Mouse (Mus musculus) lung, postnatal 10 days (tissue): ENCODE measurements around the gene Sgpp2.

Experiments used
- DNase-seq: peaks from one replicate; pipeline ENCODE4 v3.0.0; 2021

Sgpp2 gene

GRCm38 (mm10) chr1:78310021-78310752, at the start of gene Sgpp2:
Gene Sgpp2 (plus strand): TSS chr1:78310345.
- DNase-seq, result peak; percentile 33

GRCm38 (mm10) chr1:78267519-78267918, 42.6 kb upstream of the Sgpp2 start:
- no peak for DNase-seq

DNA sequence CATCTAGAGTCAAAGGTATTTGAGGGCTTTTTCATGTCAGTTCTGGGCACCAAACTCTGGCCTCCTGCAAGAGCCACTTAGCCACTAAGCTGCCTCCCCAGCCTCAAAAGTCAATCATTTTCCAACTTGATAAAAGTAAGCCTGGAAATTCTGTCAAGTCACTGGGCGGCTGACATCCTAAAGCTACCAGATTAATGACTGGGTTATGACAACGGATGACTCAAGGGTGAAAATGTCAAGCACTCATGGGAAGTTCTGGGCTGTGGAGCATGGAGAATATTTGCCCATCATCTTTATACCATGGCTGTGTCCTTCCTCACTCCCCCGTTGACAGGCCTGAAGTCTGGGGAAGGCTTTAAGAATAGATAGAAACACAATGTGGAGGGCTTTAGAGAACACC, 37.2 kb upstream of the Sgpp2 start:
- DNase-seq, result no peak

GRCm38 (mm10) chr1:78279128-78279527, 31.0 kb upstream of the Sgpp2 start:
- no peak for DNase-seq

DNA sequence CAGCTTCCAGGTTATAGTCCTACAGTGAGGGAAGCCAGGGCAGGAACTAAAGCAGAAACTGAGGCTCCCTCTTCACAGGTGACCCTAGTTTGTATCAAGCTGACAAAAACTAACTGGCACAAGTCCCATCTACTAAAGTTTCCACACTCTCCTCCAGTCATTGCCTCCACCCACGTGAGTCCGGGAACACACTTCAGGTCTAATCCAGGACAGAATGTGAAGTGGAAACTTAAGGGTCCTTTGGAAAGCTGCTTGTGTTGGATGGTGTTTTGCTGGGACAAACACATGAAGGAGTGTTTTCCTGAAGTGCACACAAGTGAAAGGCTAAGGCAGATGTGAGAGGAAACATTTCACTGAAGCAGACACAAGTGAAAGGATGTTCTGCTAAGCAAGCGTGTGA, 17.7 kb upstream of the Sgpp2 start:
- DNase-seq, result peak; percentile 66

DNA sequence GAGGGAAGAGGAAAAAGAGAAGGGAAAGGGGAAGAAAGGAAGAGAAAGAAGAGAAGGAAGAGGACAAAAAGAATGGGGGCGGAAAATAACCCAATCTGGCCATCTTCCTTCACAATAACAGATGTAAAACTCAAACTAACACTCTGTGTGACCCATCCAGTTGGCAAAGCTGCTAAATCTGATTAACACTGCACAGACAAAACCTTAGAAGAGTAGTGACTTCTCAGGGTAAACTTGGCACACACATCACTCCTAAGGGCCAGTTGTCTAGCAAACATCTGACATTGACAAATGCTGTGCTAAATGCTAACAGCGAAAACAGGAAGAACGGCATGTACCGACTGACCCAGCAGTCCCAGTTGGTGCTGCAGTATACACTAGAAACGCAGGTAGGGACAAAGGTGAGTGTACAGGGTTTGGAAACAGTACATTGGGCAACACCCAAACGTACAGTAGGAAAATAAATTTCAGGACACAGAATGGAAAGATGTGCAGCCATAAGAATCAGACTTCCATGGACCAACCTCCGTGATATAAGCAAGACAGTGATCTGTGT, 10.4 kb upstream of the Sgpp2 start:
- DNase-seq, result peak; percentile 11

DNA sequence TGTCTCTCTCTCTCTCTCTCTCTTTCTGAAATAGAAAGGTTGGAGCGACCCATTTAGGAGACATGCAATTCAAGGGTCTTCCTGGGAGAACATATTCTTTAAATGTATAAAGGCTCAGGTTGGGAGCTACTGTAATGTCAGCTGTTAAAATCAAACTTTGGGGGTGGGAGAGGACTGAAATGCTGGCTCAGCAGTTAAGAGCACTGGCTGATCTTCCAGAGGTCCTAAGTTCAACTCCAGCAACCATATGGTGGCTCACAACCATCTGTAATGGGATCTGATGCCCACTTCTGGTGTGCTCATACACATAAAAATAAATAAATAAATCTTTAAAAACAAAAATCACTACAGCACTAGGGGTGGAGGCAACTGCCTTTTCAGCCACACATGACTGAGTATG, 1.5 kb upstream of the Sgpp2 start:
- no peak for DNase-seq

DNA sequence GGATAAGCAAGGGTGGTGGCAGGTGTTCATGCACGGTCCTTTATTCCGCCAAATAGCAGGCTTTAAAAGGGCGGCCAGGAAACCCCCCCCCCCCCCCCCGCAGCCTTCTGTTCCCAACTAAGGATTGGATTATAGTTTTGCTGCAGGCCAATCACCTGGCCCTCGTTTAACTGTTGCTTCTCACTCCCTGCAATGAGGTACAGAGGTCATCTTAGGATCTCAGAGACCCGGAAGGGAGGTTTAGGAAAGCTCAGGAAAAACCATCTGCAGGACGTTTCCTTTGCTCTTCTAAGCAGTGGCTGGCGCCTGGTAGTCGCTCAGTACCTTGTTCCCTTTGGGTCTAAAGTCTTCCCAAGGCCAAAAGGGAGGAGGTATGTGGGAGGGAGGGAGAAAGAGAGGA, 865 bp upstream of the Sgpp2 start:
- no peak for DNase-seq

GRCm38 (mm10) chr1:78310861-78311341, 756 bp downstream of the Sgpp2 start:
- peak; percentile 28 for DNase-seq

DNA sequence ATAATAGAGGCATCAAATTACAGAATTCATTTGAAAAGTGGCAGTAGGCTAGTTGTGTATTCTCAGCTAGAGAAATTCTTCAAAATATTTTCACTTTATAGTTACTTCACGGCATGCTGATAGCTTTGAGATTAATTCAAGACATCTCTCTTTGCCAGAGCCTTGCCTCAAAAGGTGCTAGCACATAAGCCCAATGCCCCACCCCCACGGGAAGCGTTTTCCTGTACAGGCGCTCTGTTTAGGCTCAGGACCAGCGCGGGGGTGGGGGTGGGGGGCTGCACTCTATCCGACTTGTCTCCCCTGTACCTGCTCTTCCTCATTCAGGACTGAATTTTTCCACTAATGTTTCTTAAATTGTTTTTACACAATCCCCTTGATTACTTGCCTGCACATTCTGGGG, 1.3 kb downstream of the Sgpp2 start:
- DNase-seq, result no peak

DNA sequence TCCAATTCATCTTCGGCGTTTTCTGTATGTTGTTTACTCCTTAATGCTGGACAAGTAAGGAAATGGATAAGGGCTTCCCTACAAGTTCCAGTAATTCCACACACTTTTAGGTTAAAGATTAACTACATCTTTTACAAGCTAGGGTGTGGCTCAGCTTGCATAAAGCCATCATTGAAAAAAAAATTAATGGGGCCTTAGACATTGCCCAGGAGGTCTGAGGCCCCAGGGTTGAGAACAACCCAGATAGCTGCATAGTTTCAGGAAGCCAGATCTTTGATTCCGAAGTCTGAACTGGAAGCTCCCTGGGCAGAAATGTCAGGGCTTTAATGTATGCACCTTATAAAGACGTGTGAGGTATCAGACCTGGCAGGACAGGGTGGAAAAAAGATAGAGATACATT, 2.8 kb downstream of the Sgpp2 start:
- no peak for DNase-seq

DNA sequence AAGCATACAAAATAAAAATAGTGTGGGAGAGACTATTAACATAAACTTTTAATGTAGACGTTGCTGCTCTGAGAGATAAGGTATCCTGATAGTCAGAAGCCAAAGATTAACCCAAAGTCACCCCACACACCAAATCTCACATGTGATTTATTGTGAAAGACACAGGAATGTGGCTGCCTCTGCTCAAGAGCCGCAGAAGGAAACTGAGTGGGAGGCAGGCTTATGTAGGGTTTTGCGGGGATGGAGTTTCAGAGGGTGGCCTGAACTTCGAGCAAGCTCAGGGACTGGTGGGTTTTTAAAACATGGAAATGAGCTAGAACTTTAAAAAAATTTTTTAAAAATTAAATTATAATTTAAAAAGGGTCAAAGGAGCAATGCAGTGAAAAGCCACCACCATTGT, 3.8 kb downstream of the Sgpp2 start:
- no peak for DNase-seq

DNA sequence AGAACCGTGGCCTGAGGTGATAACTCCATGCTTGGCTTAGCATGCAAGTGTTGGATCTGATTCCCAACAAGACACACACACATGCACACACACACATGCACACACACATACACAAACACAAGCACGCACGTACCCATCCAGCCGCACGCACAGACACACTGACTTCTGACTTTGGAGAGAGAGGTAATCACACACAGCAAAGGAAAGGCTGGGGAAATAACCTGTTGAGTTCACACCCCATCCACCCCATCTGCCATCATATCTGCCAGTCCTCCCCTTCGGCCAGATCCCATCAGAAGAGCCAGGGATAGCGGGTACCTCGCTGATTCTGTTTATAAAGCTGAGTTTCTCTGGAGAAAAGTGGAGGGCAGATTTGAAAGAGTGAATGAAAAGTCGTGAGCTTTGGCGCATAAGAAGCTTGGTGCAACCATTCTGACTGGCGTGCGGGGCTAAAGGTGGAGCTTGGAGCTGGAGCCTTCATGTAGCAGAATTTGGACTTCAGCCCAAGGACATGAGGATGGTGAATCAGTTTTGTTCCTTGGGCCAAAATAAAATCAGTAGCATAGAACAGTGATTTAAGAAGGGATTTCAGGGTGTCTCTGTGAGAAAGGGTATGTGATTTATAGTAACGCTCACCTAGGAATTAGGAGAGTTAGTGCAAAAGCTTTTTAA, 8.1 kb downstream of the Sgpp2 start:
- no peak for DNase-seq

DNA sequence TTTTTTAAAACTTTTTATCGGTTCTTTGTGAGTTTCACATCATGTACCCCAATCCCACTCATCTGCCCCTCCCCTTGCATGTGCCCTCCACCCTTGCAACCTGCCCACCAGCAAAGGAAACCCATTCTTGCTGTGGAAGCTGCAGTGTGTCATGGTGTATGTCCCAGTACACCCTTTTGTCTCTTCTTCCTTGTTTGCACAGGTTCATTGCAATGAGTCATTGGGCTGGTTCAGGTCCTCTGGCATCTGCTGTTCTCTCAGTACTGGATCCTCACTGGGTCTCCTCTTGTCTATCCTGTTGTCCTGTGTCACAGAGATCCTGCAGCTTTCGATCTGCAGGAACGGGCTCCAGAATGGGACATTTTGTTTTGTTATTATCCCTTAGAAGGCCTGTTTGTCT, 10.1 kb downstream of the Sgpp2 start:
- DNase-seq, result no peak

GRCm38 (mm10) chr1:78322098-78322778, 12.1 kb downstream of the Sgpp2 start:
- DNase-seq, result no peak

GRCm38 (mm10) chr1:78322844-78323243, 12.7 kb downstream of the Sgpp2 start:
- no peak for DNase-seq

DNA sequence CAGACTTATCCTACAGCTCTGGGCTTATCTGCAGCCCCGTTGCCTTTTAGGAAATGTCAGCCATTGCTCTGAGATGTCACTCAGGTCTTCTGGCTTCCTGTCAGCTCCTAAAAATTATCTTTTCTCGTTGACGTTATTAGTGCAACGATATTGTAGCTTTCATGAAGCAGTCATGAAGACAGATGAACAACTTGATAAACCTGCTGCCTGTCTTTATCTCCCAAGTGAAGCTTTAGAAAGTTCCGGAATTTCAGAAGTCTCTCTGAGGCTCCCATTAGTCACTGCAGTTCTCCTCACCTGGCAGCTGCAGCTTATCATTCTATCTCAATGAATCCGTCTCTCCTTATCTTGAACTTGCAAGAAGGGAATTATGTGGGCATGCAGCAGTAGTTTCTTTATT, 13.9 kb downstream of the Sgpp2 start:
- no peak for DNase-seq

DNA sequence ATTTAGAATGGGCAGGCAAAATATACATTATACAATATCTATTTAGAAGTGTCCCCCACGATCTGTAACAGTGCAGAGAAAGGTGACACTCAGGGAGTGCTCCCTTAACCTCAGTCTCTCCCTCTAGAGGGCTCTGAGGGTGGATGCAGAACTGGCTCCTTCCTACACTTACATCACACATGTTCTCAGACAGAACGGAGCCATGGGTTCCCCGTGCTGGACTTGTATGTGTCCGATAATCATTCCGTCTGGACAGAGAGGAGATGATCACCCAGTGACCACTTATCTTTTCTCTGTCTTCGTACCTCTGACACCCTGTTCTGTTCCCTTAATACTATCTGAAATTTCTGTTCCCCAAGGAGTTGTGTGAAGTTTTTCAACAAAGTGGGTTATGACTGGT, 15.7 kb downstream of the Sgpp2 start:
- DNase-seq, result no peak

- DNase-seq, result no peak
These were observed 18.5 kb downstream of the Sgpp2 start for GRCm38 (mm10) chr1:78328646-78329045.

DNA sequence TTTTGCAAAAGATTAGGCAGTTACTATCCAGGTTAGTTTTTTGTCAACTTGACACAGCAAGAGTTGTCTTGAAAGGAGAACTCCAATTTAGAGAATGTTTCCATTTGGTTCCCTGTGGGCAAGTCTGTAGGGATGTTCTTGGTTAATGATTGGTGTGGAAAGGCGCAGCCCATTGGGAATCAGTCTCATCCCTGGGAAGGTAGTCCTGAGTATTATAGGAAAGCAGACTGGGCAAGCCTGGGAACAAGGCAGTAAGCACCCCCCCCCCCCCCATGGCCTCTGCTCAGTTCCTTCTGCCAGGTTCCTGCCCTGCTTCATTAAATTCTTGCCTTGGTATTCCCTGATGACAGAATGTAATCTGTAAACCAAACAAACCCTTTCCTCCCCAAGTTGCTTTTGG, 19.7 kb downstream of the Sgpp2 start:
- no peak for DNase-seq

DNA sequence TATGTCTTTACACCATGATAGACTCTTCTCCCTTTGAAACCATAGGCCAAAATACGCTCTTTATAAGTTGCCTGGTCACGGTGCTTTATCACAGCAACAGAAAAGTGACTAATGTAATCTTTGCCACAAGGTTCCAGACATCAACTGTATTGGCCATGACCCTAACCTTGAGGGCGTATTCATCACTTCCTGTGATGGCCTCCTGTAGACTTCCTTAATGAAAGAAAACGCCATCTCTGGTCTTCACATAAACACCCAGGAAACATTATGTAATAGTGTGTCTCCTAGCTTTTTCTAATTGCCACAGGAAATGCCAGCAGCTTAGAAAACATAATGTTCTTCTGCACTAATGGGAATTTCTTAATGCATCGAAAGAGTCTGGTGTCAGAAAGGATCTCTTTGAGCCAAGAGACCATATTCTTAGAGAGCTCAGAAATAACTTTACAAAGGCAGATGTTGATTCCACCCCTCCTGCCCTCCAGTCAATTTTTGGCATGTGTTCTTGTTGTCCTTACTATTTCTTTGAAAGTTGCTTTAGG, 20.5 kb downstream of the Sgpp2 start:
- DNase-seq, result no peak

- DNase-seq, result no peak
These were observed 27.6 kb downstream of the Sgpp2 start for GRCm38 (mm10) chr1:78337726-78338125.

- peak; percentile 79 for DNase-seq
These were observed 28.1 kb downstream of the Sgpp2 start for GRCm38 (mm10) chr1:78338212-78338611.
